Mouse (Mus musculus): ENCODE measurements around the gene 4930452B06Rik. TPM values are rescaled to one million over a fixed set of nuclear protein-coding genes. Genes with fewer than 3 reads are reported as not detected.
A peak's percentile ranks its signal among the peaks of the same experiment; 100 is the strongest.

4930452B06Rik gene
- total RNA-seq, 2 experiments from 2014 or later = 7.9 to 8.1 TPM

GRCm38 (mm10) chr14:8549108-8549507 lies 116.9 kb downstream of the 4930452B06Rik start:
- intact Hi-C loops (cut with DNase I) = no loop called here
- no peak for DNase-seq

GRCm38 (mm10) chr14:8536024-8536423 lies 130.0 kb downstream of the 4930452B06Rik start:
- DNase-seq = no peak
- intact Hi-C loops (cut with DNase I) = no loop called here

GRCm38 (mm10) chr14:8525232-8525631 lies 140.8 kb downstream of the 4930452B06Rik start:
- DNase-seq = peak; percentile 27
- intact Hi-C loops (cut with DNase I) = no loop called here

- DNase-seq = no peak
These were observed 148.4 kb downstream of the 4930452B06Rik start for GRCm38 (mm10) chr14:8517681-8518080.

GRCm38 (mm10) chr14:8514071-8514470 lies 152.0 kb downstream of the 4930452B06Rik start:
- DNase-seq = no peak
- intact Hi-C loops (cut with DNase I) = no loop called here

More at GRCm38 (mm10) chr14:8517681-8518080, 148.4 kb downstream of the 4930452B06Rik start:
- intact Hi-C loops (cut with DNase I) = no loop called here

GRCm38 (mm10) chr14:8511276-8511675 lies 154.8 kb downstream of the 4930452B06Rik start:
- no peak for DNase-seq
- intact Hi-C loops (cut with DNase I) = no loop called here

- intact Hi-C loops (cut with DNase I) = no loop called here
These were observed 155.6 kb downstream of the 4930452B06Rik start for GRCm38 (mm10) chr14:8510288-8510959.

GRCm38 (mm10) chr14:8508669-8509068 lies 157.4 kb downstream of the 4930452B06Rik start:
- intact Hi-C loops (cut with DNase I) = no loop called here
- no peak for DNase-seq

More at GRCm38 (mm10) chr14:8510288-8510959, 155.6 kb downstream of the 4930452B06Rik start:
- DNase-seq = no peak

- DNase-seq = no peak
- intact Hi-C loops (cut with DNase I) = no loop called here
These were observed 161.8 kb downstream of the 4930452B06Rik start for GRCm38 (mm10) chr14:8504206-8504605.

GRCm38 (mm10) chr14:8503345-8503744 lies 162.7 kb downstream of the 4930452B06Rik start:
- no peak for DNase-seq
- intact Hi-C loops (cut with DNase I) = no loop called here

GRCm38 (mm10) chr14:8502496-8502895 lies 163.5 kb downstream of the 4930452B06Rik start:
- no peak for DNase-seq
- intact Hi-C loops (cut with DNase I) = no loop called here

- DNase-seq = no peak
- intact Hi-C loops (cut with DNase I) = no loop called here
These were observed 170.3 kb downstream of the 4930452B06Rik start for GRCm38 (mm10) chr14:8495691-8496090.

GRCm38 (mm10) chr14:8494952-8495351 lies 171.1 kb downstream of the 4930452B06Rik start:
- intact Hi-C loops (cut with DNase I) = no loop called here
- no peak for DNase-seq

- intact Hi-C loops (cut with DNase I) = no loop called here
- no peak for DNase-seq
These were observed 171.8 kb downstream of the 4930452B06Rik start for GRCm38 (mm10) chr14:8494260-8494659.

- intact Hi-C loops (cut with DNase I) = loop anchor here (5.0 kb wide), 1 partner anchor 129 kb away; no protein-coding TSS in a partner anchor
- DNase-seq = no peak
These were observed 187.9 kb downstream of the 4930452B06Rik start for GRCm38 (mm10) chr14:8478098-8478497.

- DNase-seq = no peak
- intact Hi-C loops (cut with DNase I) = loop anchor here (5.0 kb wide), 1 partner anchor 130 kb away; no protein-coding TSS in a partner anchor
These were observed 188.7 kb downstream of the 4930452B06Rik start for GRCm38 (mm10) chr14:8477348-8477747.

GRCm38 (mm10) chr14:8476606-8477005 lies 189.4 kb downstream of the 4930452B06Rik start:
- intact Hi-C loops (cut with DNase I) = loop anchor here (5.0 kb wide), 1 partner anchor 131 kb away; no protein-coding TSS in a partner anchor
- DNase-seq = no peak

- intact Hi-C loops (cut with DNase I) = loop anchor here (5.0 kb wide), 1 partner anchor 131 kb away; no protein-coding TSS in a partner anchor
- DNase-seq = no peak
These were observed 190.2 kb downstream of the 4930452B06Rik start for GRCm38 (mm10) chr14:8475851-8476250.

GRCm38 (mm10) chr14:8472884-8473283 lies 193.2 kb downstream of the 4930452B06Rik start:
- intact Hi-C loops (cut with DNase I) = no loop called here
- no peak for DNase-seq

- DNase-seq = no peak
- intact Hi-C loops (cut with DNase I) = loop anchor here (5.0 kb wide), 1 partner anchor 143 kb away; no protein-coding TSS in a partner anchor
These were observed 201.5 kb downstream of the 4930452B06Rik start for GRCm38 (mm10) chr14:8464401-8465154.

- DNase-seq = peak in 1 of 2 experiments; percentile 6
- intact Hi-C loops (cut with DNase I) = loop anchor here (5.0 kb wide), 1 partner anchor 144 kb away; no protein-coding TSS in a partner anchor
These were observed 203.1 kb downstream of the 4930452B06Rik start for GRCm38 (mm10) chr14:8462973-8463372.

All from heart, postnatal 10 days (tissue).